Mouse (Mus musculus) limb, embryonic 14.5 days (tissue): Measurements from ENCODE around the gene Stra6l. TPM values are rescaled to one million over a fixed set of nuclear protein-coding genes. Genes with fewer than 3 reads are reported as not detected.

ENCODE experiments used
- ATAC-seq: fragments of 200-750 bp; cut with Nextera tagmentation; 2 replicates; pipeline ENCODE4 v1.8.0; 2017; ENCODE audit warnings: low read depth, moderate number of reproducible peaks, moderate TSS enrichment; ENCODE audit not compliant: low FRiP score
- DNase-seq: peaks from one replicate; pipeline ENCODE4 v3.0.0-alpha.2; 2015; ENCODE audit warnings: low spot score
- H3K27ac ChIP-seq: fragments of 300-500 bp; sonication (generic); replicated peaks from 2 replicates; pipeline ENCODE4 v1.5.1; 2014; ENCODE audit warnings: low read depth, mild to moderate bottlenecking, low read length, moderate library complexity, mixed read lengths
- H3K27me3 ChIP-seq: fragments of 300-500 bp; sonication (generic); 2 replicates; pipeline ENCODE4 v1.6.1; 2014; ENCODE audit warnings: low read length, mixed read lengths; ENCODE audit not compliant: control insufficient read depth, insufficient read depth
- H3K36me3 ChIP-seq: fragments of 300-500 bp; sonication (generic); 2 replicates; pipeline ENCODE4 v1.6.1; 2014; ENCODE audit warnings: mild to moderate bottlenecking, low read length, moderate library complexity, mixed read lengths; ENCODE audit not compliant: control insufficient read depth, insufficient read depth
- H3K4me1 ChIP-seq: fragments of 300-500 bp; sonication (generic); 2 replicates; pipeline ENCODE4 v1.6.1; 2014; ENCODE audit warnings: antibody characterized with exemption, low read length, mixed read lengths; ENCODE audit not compliant: control insufficient read depth, insufficient read depth
- H3K4me2 ChIP-seq: fragments of 300-500 bp; sonication (generic); replicated peaks from 2 replicates; pipeline ENCODE4 v1.6.1; 2014; ENCODE audit warnings: low read depth, mild to moderate bottlenecking, low read length, moderate library complexity; ENCODE audit not compliant: severe bottlenecking
- H3K4me3 ChIP-seq: fragments of 300-500 bp; sonication (generic); replicated peaks from 2 replicates; pipeline ENCODE4 v1.5.1; 2014; ENCODE audit warnings: low read length
- H3K9ac ChIP-seq: fragments of 300-500 bp; sonication (generic); 2 replicates; pipeline ENCODE4 v1.6.1; 2014; ENCODE audit warnings: mild to moderate bottlenecking, low read depth, low read length, moderate library complexity; ENCODE audit not compliant: severe bottlenecking
- H3K9me3 ChIP-seq: fragments of 300-500 bp; sonication (generic); 2 replicates; pipeline ENCODE4 v1.6.1; 2016; ENCODE audit warnings: low read length; ENCODE audit not compliant: control insufficient read depth
- POLR2A ChIP-seq: fragments of 200-500 bp; IDR thresholded peaks from 2 replicates; pipeline ENCODE4 v1.8.0; 2012; ENCODE audit warnings: inconsistent platforms, mild to moderate bottlenecking, moderate library complexity, borderline replicate concordance; ENCODE audit not compliant: insufficient read depth, insufficient read length; ENCODE audit errors: extremely low read depth
- WGBS: fragments of 180-500 bp; shearing (Covaris S2); extraction: QIAGEN DNeasy Blood & Tissue Kit; methylation state at CpG from one replicate; pipeline ENCODE4 v1.1.7; 2014; 5-methylcytosine and 5-hydroxymethylcytosine counted together
- polyA plus RNA-seq, 2 experiments: library from polyadenylated mRNA; depleted of rRNA in 1 of 2; stranded (reverse) in 1 of 2; unstranded in 1 of 2; fragments of >200 nt; fragmentation: Nextera tagmentation in 1 of 2; extraction: Ambion mirVana in 1 of 2; gene quantifications; 2 replicates each; pipeline versions ENCODE4 v1.2.1 to v1.2.3; 2012 to 2014

Stra6l gene
- polyA plus RNA-seq, 2 experiments: 0.81 to 2.1 TPM

DNA sequence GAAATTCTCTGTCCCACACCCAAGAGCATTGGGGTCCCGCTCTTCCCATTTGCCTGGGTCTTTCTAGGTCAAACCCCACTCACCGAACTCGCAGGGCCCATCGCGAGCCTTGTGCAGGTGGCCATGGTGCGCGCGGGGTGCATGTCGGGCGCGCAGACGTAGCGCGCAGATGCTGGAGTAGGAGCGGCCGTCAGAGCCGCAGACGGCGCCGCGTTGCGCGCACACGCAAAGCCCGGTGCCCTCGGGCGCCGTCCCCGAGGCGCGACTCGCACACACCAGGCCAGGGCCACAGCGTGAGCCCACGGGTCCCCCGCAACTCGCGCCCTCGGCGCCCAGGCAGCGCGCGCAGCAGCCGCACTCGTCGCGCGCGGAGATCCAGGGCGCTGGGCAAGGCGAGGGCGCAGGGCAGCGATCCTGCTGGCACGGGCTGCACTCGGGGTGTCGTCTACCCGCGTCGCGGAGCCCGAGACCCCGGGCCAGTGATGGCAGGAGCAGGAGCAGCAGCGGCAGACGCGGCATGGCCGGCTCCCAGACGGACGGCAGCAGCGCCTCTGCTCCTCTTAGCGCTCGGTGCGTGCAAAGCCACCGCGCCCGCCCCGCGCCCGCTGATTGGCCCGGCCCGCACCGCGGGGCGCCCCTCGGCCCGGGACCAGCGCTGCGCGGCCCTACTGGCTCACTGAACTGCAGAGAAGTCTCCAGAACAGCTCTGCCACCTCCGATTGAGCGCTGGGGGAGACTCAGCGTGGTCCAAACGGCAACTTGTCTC is 22.0 kb upstream of the Stra6l start, which contains the start of gene Igfbpl1:
Gene Igfbpl1 (minus strand): TSS at position 649 of the 766 bp plus-strand sequence.
- ATAC-seq: peak; percentile 65
- Histone ChIP-seq H3K4me3 (peak within 1 kb of the TSS; percentile 40), H3K4me2 (peak within 1 kb of the TSS; percentile 69), H3K27ac (no peak within 1 kb of the TSS), H3K4me1 (peaks cover 5% of the 10 kb centered on the region; the same call in 1 of the 2 replicates), H3K27me3 (peaks cover 77% of the 10 kb centered on the region), H3K9me3 (no peaks in the 10 kb centered on the region), H3K36me3 (no peaks in the 10 kb centered on the region), H3K9ac (peak within 1 kb of the TSS; percentile 31; the same call in 1 of the 2 replicates)
- no peak for DNase-seq
- no peak for TF ChIP-seq POLR2A
- 1% methylated on average over 68 of the region's 91 CpGs for WGBS

GRCm38 (mm10) chr4:45829907-45830759 is 18.3 kb upstream of the Stra6l start:
- no peaks in the 10 kb centered on the region for H3K9me3 ChIP-seq
- no peak overlapping the region for H3K4me3 ChIP-seq
- H3K27me3 ChIP-seq: peaks cover 57% of the 10 kb centered on the region
- H3K9ac ChIP-seq: no peak overlapping the region
- no peaks in the 10 kb centered on the region for H3K36me3 ChIP-seq
- 55% methylated on average over 13 of the region's 13 CpGs for WGBS
- H3K4me2 ChIP-seq: no peak overlapping the region
- no peak overlapping the region for H3K27ac ChIP-seq
- ATAC-seq: no peak
- TF ChIP-seq POLR2A: no peak
- DNase-seq: no peak
- H3K4me1 ChIP-seq: peaks cover 5% of the 10 kb centered on the region; the same call in 1 of the 2 replicates

- Histone ChIP-seq H3K4me3 (no peak overlapping the region), H3K9me3 (no peaks in the 10 kb centered on the region), H3K27ac (no peak overlapping the region), H3K27me3 (peaks cover 38% of the 10 kb centered on the region), H3K36me3 (no peaks in the 10 kb centered on the region), H3K4me2 (no peak overlapping the region), H3K4me1 (no peaks in the 10 kb centered on the region), H3K9ac (no peak overlapping the region)
- WGBS: 88% methylated on average over 7 of the region's 7 CpGs
- no peak for ATAC-seq
- no peak for DNase-seq
- no peak for TF ChIP-seq POLR2A
These were observed 16.5 kb upstream of the Stra6l start for GRCm38 (mm10) chr4:45831996-45832395.

DNA sequence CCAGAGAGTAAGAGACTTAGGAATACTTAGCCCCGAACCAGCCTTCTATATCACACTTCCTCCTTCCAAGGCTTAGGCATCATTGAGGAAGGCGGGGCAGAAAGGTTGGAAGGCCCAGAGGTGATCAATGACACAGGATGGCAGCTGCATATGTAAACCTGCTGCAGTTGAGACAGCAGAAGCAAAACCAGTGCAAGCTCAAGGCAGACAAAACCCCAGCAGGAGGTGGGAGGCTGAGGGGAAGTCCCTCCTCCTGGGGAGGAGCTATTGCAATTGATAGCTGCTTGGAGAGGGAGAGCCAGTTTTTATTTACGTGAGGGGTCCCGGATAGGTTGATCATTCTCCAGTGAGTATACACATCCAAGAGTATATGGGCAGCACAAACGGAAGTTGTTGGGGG is 15.0 kb upstream of the Stra6l start:
- Histone ChIP-seq H3K9me3 (no peaks in the 10 kb centered on the region), H3K27ac (no peak overlapping the region), H3K4me1 (no peaks in the 10 kb centered on the region), H3K27me3 (peaks cover 23% of the 10 kb centered on the region), H3K4me3 (no peak overlapping the region), H3K36me3 (no peaks in the 10 kb centered on the region), H3K4me2 (no peak overlapping the region), H3K9ac (no peak overlapping the region)
- DNase-seq: no peak
- no peak for ATAC-seq
- no peak for TF ChIP-seq POLR2A
- WGBS: 37% methylated on average over 5 of the region's 5 CpGs

DNA sequence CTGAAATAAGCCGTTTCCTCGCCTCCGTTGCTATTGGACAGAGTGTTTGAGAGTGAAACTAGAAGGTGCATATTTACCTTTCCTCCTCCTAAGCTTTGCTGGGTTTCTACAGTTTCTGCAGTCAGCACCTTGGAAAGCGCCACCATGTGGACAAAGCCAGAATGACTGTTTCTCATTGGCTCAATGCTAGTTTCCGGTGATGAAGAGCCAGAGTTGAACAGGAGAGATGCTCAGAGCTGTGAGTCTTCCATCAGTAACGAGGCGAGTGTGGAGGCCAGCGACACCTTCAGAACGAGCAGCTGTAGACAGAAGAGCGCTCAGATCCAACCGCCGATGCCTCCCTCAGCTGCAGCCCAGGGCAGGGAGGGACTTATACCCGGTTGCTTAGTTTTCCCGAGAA is 4.1 kb upstream of the Stra6l start:
- Histone ChIP-seq H3K9ac (no peak overlapping the region), H3K9me3 (no peaks in the 10 kb centered on the region), H3K4me1 (peaks cover 13% of the 10 kb centered on the region), H3K4me2 (no peak overlapping the region), H3K27ac (no peak overlapping the region), H3K36me3 (no peaks in the 10 kb centered on the region), H3K4me3 (no peak overlapping the region), H3K27me3 (0 out of 2 replicates have a peak, but pooled peaks cover 11% of the 10 kb centered on the region)
- peak; percentile 44 for DNase-seq
- ATAC-seq: no peak
- WGBS: 43% methylated on average over 14 of the region's 14 CpGs
- no peak for TF ChIP-seq POLR2A
